Mouse (Mus musculus): ENCODE measurements around the gene AY358078.

Gene AY358078

GRCm38 (mm10) chr14:51871741-51872140 is 71.9 kb downstream of the AY358078 start:
- DNase-seq (ENCODE audit: low read depth in 1 of 2, low spot score in 2 of 2) = no peak

All from monocyte, adult 2 months (primary cell).